Mouse (Mus musculus) ES-Bruce4 (cell line): ENCODE results near the gene Syt13.

Experiments
- CTCF ChIP-seq: IDR thresholded peaks from one replicate; pipeline ENCODE4 v1.8.1; 2011; ENCODE audit warnings: low read depth, low read length
- EP300 ChIP-seq: IDR thresholded peaks from 2 replicates; pipeline ENCODE4 v1.6.1; 2011; ENCODE audit warnings: low read depth, low read length; ENCODE audit not compliant: insufficient read depth
- POLR2A ChIP-seq: IDR thresholded peaks from one replicate; pipeline ENCODE4 v1.8.1; 2011; ENCODE audit warnings: low read length; ENCODE audit not compliant: insufficient read depth

- no peak for TF ChIP-seq POLR2A
- no peak for TF ChIP-seq CTCF
- no peak for TF ChIP-seq EP300
These were observed 42.0 kb downstream of the Syt13 start for GRCm38 (mm10) chr2:92956943-92957342.
